Mouse (Mus musculus) CH12.LX (cell line): ENCODE measurements around the gene Hsd11b2. TPM values are rescaled to one million over a fixed set of nuclear protein-coding genes. Genes with fewer than 3 reads are reported as not detected.

Source experiments
- DNase-seq: peaks from one replicate; pipeline ENCODE4 v3.0.0-alpha.2; 2013; ENCODE audit errors: extremely low read depth
- H3K27ac ChIP-seq: 2 replicates; pipeline ENCODE4 v1.5.1; 2012; ENCODE audit warnings: low read depth, mild to moderate bottlenecking, control low read depth, moderate library complexity; ENCODE audit not compliant: insufficient read depth
- H3K27me3 ChIP-seq: replicated peaks from 2 replicates; pipeline ENCODE3; 2012; ENCODE audit warnings: inconsistent platforms
- H3K36me3 ChIP-seq, 2 experiments: replicated peaks in 1 of 2; 2 replicates each; pipeline versions ENCODE3 to v1.6.1; 2012; ENCODE audit warnings: inconsistent platforms in 1 of 2, low read length in 1 of 2, mild to moderate bottlenecking in 1 of 2, mixed read lengths in 1 of 2, moderate library complexity in 1 of 2; ENCODE audit not compliant: control insufficient read depth in 1 of 2, insufficient read depth in 1 of 2
- H3K4me1 ChIP-seq, 2 experiments: 2 replicates each; pipeline ENCODE4 v1.6.1; 2012; ENCODE audit warnings: inconsistent platforms in 1 of 2, moderate library complexity in 1 of 2; ENCODE audit not compliant: insufficient read depth in 2 of 2, control insufficient read depth in 1 of 2
- H3K4me2 ChIP-seq: 2 replicates; pipeline ENCODE4 v1.6.1; 2012; ENCODE audit warnings: low read depth, mild to moderate bottlenecking, control low read depth; ENCODE audit not compliant: poor library complexity, insufficient read depth, severe bottlenecking
- H3K4me3 ChIP-seq, 3 experiments: fragments of 150-350 bp in 1 of 3; sonication (generic) in 1 of 3; replicated peaks in 1 of 3; 2 replicates each; pipeline versions ENCODE3 to v1.5.1; 2011 to 2012; ENCODE audit warnings: low read depth in 2 of 3, low read length in 2 of 3, mild to moderate bottlenecking in 2 of 3, moderate library complexity in 2 of 3, control low read depth in 1 of 3, improper control_type of control experiment in 1 of 3, inconsistent platforms in 1 of 3, mixed read lengths in 1 of 3; ENCODE audit not compliant: poor library complexity in 1 of 3
- H3K79me2 ChIP-seq: replicated peaks from 2 replicates; pipeline ENCODE4 v1.6.1; 2012; ENCODE audit warnings: mild to moderate bottlenecking, moderate library complexity; ENCODE audit not compliant: control insufficient read depth, poor library complexity, insufficient read depth, severe bottlenecking; ENCODE audit errors: extremely low read depth
- H3K9ac ChIP-seq: 2 replicates; pipeline ENCODE4 v1.6.1; 2012; ENCODE audit warnings: low read depth, mild to moderate bottlenecking, control low read depth, moderate library complexity; ENCODE audit not compliant: insufficient read depth
- H3K9me3 ChIP-seq: replicated peaks from 2 replicates; pipeline ENCODE3; 2012; ENCODE audit warnings: low read length, inconsistent platforms, mixed read lengths
- BHLHE40 ChIP-seq: IDR thresholded peaks from 2 replicates; pipeline ENCODE4 v1.6.1; 2011; ENCODE audit warnings: mild to moderate bottlenecking, low read depth, low read length, improper control_type of control experiment
- CHD2 ChIP-seq: IDR thresholded peaks from 2 replicates; pipeline ENCODE4 v1.6.1; 2011; ENCODE audit warnings: low read length, improper control_type of control experiment
- CTCF ChIP-seq, 2 experiments: IDR thresholded peaks in 1 of 2; conservative IDR thresholded peaks in 1 of 2; 2 replicates each; pipeline ENCODE4 v1.5.1; 2011 to 2012; ENCODE audit warnings: low read depth in 2 of 2, low read length in 2 of 2, improper control_type of control experiment in 1 of 2, inconsistent platforms in 1 of 2, mild to moderate bottlenecking in 1 of 2, moderate library complexity in 1 of 2
- ETS1 ChIP-seq: conservative IDR thresholded peaks from 2 replicates; pipeline ENCODE4 v1.6.1; 2012; ENCODE audit warnings: low read depth, mild to moderate bottlenecking, inconsistent platforms, low read length, improper control_type of control experiment, moderate library complexity
- HCFC1 ChIP-seq: IDR thresholded peaks from 2 replicates; pipeline ENCODE4 v1.6.1; 2012; ENCODE audit warnings: low read depth, mild to moderate bottlenecking, inconsistent platforms, low read length, improper control_type of control experiment
- KAT2A ChIP-seq: IDR thresholded peaks from 2 replicates; pipeline ENCODE4 v1.6.1; 2012; ENCODE audit warnings: low read length, improper control_type of control experiment, inconsistent platforms; ENCODE audit not compliant: insufficient replicate concordance
- NELFE ChIP-seq: IDR thresholded peaks from 2 replicates; pipeline ENCODE4 v1.6.1; 2011; ENCODE audit warnings: low read depth, low read length, improper control_type of control experiment
- NRF1 ChIP-seq: IDR thresholded peaks from 2 replicates; pipeline ENCODE4 v1.6.1; 2014; ENCODE audit warnings: low read depth, mild to moderate bottlenecking, inconsistent platforms, low read length, improper control_type of control experiment, moderate library complexity
- POLR2A ChIP-seq: IDR thresholded peaks from 2 replicates; pipeline ENCODE4 v1.6.1; 2011; ENCODE audit warnings: low read depth, mild to moderate bottlenecking, improper control_type of control experiment, low read length
- RAD21 ChIP-seq: IDR thresholded peaks from 2 replicates; pipeline ENCODE4 v1.6.1; 2011; ENCODE audit warnings: low read depth, mild to moderate bottlenecking, low read length, improper control_type of control experiment, moderate library complexity
- SMC3 ChIP-seq: IDR thresholded peaks from 2 replicates; pipeline ENCODE4 v1.6.1; 2011; ENCODE audit warnings: low read depth, low read length, improper control_type of control experiment
- TCF12 ChIP-seq: IDR thresholded peaks from 2 replicates; pipeline ENCODE4 v1.6.1; 2014; ENCODE audit warnings: low read depth, mild to moderate bottlenecking, inconsistent platforms, low read length, improper control_type of control experiment
- UBTF ChIP-seq: IDR thresholded peaks from 2 replicates; pipeline ENCODE4 v1.6.1; 2012; ENCODE audit warnings: low read depth, mild to moderate bottlenecking, inconsistent platforms, low read length, improper control_type of control experiment, moderate library complexity
- ZC3H11A ChIP-seq: IDR thresholded peaks from 2 replicates; pipeline ENCODE4 v1.6.1; 2012; ENCODE audit warnings: low read depth, mild to moderate bottlenecking, inconsistent platforms, low read length, improper control_type of control experiment
- ZKSCAN1 ChIP-seq: IDR thresholded peaks from 2 replicates; pipeline ENCODE4 v1.6.1; 2012; ENCODE audit warnings: low read depth, inconsistent platforms, low read length, improper control_type of control experiment, borderline replicate concordance
- ZMIZ1 ChIP-seq: IDR thresholded peaks from 2 replicates; pipeline ENCODE4 v1.6.1; 2012; ENCODE audit warnings: low read depth, mild to moderate bottlenecking, inconsistent platforms, low read length, improper control_type of control experiment
- dilution Hi-C: fragments of 300-500 bp; cut with MboI; formaldehyde crosslinking; loops from 2 replicates; pipeline ENCODE4 v1.14.3; 2020; ENCODE audit warnings: low sequenced_read_pairs; ENCODE audit not compliant: extremely low pct_unique_long_range_greater_than_20kb, extremely low pct_ligation_motif_present
- in situ Hi-C: fragments of 300-500 bp; cut with MboI; formaldehyde crosslinking; loops from 3 replicates; pipeline ENCODE4 v1.14.3; 2019; ENCODE audit warnings: low sequenced_read_pairs, low pct_ligation_motif_present, low pct_unique_long_range_greater_than_20kb, mixed read lengths
- polyA plus RNA-seq: library from polyadenylated mRNA; unstranded; fragments of >175 nt; gene quantifications from 2 replicates; pipeline ENCODE4 v1.2.1, GENCODE M21; 2012; ENCODE audit warnings: low read depth; ENCODE audit not compliant: insufficient read length
- total RNA-seq, 2 experiments: library from RNA; depleted of rRNA; stranded (reverse); fragments of 300-350 nt in 1 of 2; fragments of >200 nt in 1 of 2; gene quantifications; 2 replicates each; pipeline ENCODE4 v1.2.3; 2012 to 2014

The Hsd11b2 gene
- total and polyA plus RNA-seq, 3 experiments: not detected

GRCm38 (mm10) chr8:105484030-105484368 lies 34.6 kb upstream of the Hsd11b2 start:
- Histone ChIP-seq H3K27ac (no peak overlapping the region), H3K79me2 (no peaks in the 10 kb centered on the region), H3K4me2 (no peak overlapping the region), H3K36me3 (peaks cover 0 to 12% of the 10 kb centered on the region in 2 experiments), H3K4me1 (0 out of 4 replicates have a peak, but pooled peaks cover 0 to 3% of the 10 kb centered on the region in 2 experiments), H3K9ac (no peak overlapping the region), H3K9me3 (no peaks in the 10 kb centered on the region), H3K4me3 (no peak overlapping the region), H3K27me3 (no peaks in the 10 kb centered on the region)
- in situ Hi-C loops (no loop called here), dilution Hi-C loops (no loop called here)
- DNase-seq: no peak
- no peak for TF ChIP-seq ETS1

- Histone ChIP-seq H3K27me3 (no peaks in the 10 kb centered on the region), H3K4me1 (0 out of 4 replicates have a peak, but pooled peaks cover 0 to 3% of the 10 kb centered on the region in 2 experiments)
- TF ChIP-seq NRF1 (0 out of 2 replicates have a peak, but pooled peaks have one; percentile 14), ZKSCAN1 (no peak), TCF12 (no peak), KAT2A (no peak), RAD21 (peak; percentile 79), NELFE (no peak), ZC3H11A (peak; percentile 30; the same call in 1 of the 2 replicates), BHLHE40 (no peak), CTCF (conservative IDR thresholded peaks at IDR 0.05 in 1 of 2, IDR thresholded peaks at IDR 0.05 in 1 of 2; ENCODE audit: low read depth in 2 of 2, low read length in 2 of 2) (peak; percentile 43 to 89), POLR2A (no peak), HCFC1 (no peak), CHD2 (no peak), UBTF (no peak), SMC3 (peak; percentile 84)
- TF ChIP-seq, all 38 proteins: peak for 5
- H3K9ac ChIP-seq: no peak overlapping the region
- H3K9me3 ChIP-seq: no peaks in the 10 kb centered on the region
- dilution Hi-C loops: no loop called here
- DNase-seq: peak; percentile 37
- H3K4me3 ChIP-seq: no peak overlapping the region
- no peak overlapping the region for H3K4me2 ChIP-seq
- in situ Hi-C loops: no loop called here
- H3K36me3 ChIP-seq: peaks cover 0 to 12% of the 10 kb centered on the region in 2 experiments
- H3K79me2 ChIP-seq: no peaks in the 10 kb centered on the region
- no peak overlapping the region for H3K27ac ChIP-seq
Observed at GRCm38 (mm10) chr8:105484392-105484791, 34.2 kb upstream of the Hsd11b2 start.

- TF ChIP-seq ZMIZ1: no peak
- TF ChIP-seq KAT2A: no peak
- TF ChIP-seq, all 38 proteins: peak for 0
- DNase-seq: no peak
- Histone ChIP-seq H3K4me1 (0 out of 4 replicates have a peak, but pooled peaks cover 0 to 3% of the 10 kb centered on the region in 2 experiments), H3K4me3 (no peak overlapping the region), H3K79me2 (no peaks in the 10 kb centered on the region), H3K27ac (no peak overlapping the region), H3K9ac (no peak overlapping the region), H3K9me3 (no peaks in the 10 kb centered on the region), H3K27me3 (no peaks in the 10 kb centered on the region), H3K4me2 (no peak overlapping the region), H3K36me3 (peaks cover 0 to 10% of the 10 kb centered on the region in 2 experiments)
- in situ Hi-C loops: loop anchor here (5.0 kb wide), 1 partner anchor 64 kb away; no protein-coding TSS in a partner anchor
- dilution Hi-C loops: no loop called here
Observed at GRCm38 (mm10) chr8:105488082-105488481, 30.5 kb upstream of the Hsd11b2 start.
